Mouse (Mus musculus) Muller cell, postnatal 12 days (primary cell): ENCODE data around the gene Gjb5.

ENCODE experiments used
- DNase-seq: peaks from one replicate; pipeline ENCODE4 v3.0.0-alpha.2; 2015; ENCODE audit errors: inconsistent ontology term

Gjb5 gene

GRCm38 (mm10) chr4:127311561-127311960 is 46.4 kb downstream of the Gjb5 start:
- no peak for DNase-seq

- no peak for DNase-seq
These were observed 51.1 kb downstream of the Gjb5 start for GRCm38 (mm10) chr4:127306915-127307314.
